Mouse (Mus musculus) testis, adult 2 months (tissue): ENCODE results near the gene Ccdc40. TPM values are rescaled to one million over a fixed set of nuclear protein-coding genes. Genes with fewer than 3 reads are reported as not detected.
A peak's percentile ranks its signal among the peaks of the same experiment; 100 is the strongest.
"Not testable (repeated sequence)": the region's sequence is repeated elsewhere in the genome, so short reads cannot be mapped to it uniquely, and the experiment has no call there.

Experiments used
- H3K27ac ChIP-seq: fragments of 200-500 bp; 2 replicates; pipeline ENCODE4 v1.5.1; 2012; ENCODE audit warnings: low read depth, low read length; ENCODE audit not compliant: control insufficient read depth, insufficient read depth
- H3K27me3 ChIP-seq: fragments of 200-500 bp; 2 replicates; pipeline ENCODE4 v1.6.1; 2012; ENCODE audit warnings: mild to moderate bottlenecking, low read length, moderate library complexity; ENCODE audit not compliant: control insufficient read depth, insufficient read depth
- H3K36me3 ChIP-seq: fragments of 200-500 bp; 2 replicates; pipeline ENCODE4 v1.6.1; 2012; ENCODE audit warnings: mild to moderate bottlenecking, low read length; ENCODE audit not compliant: control insufficient read depth, insufficient read depth
- H3K4me1 ChIP-seq: fragments of 200-500 bp; 2 replicates; pipeline ENCODE4 v1.6.1; 2012; ENCODE audit warnings: low read length; ENCODE audit not compliant: control insufficient read depth, insufficient read depth
- H3K4me3 ChIP-seq: fragments of 200-500 bp; 2 replicates; pipeline ENCODE4 v1.5.1; 2012; ENCODE audit warnings: low read depth, mild to moderate bottlenecking, low read length, moderate library complexity, mixed read lengths; ENCODE audit not compliant: control insufficient read depth
- CTCF ChIP-seq: fragments of 200-500 bp; IDR thresholded peaks from 2 replicates; pipeline ENCODE4 v1.5.1; 2012; ENCODE audit warnings: low read depth, mild to moderate bottlenecking, inconsistent platforms, low read length, moderate library complexity; ENCODE audit not compliant: control insufficient read depth, insufficient read depth, insufficient replicate concordance
- POLR2A ChIP-seq: fragments of 200-500 bp; IDR thresholded peaks from 2 replicates; pipeline ENCODE4 v1.6.1; 2012; ENCODE audit warnings: low read depth, mild to moderate bottlenecking, inconsistent platforms, low read length, moderate library complexity; ENCODE audit not compliant: control insufficient read depth
- polyA plus RNA-seq: library from polyadenylated mRNA; depleted of rRNA; stranded (reverse); fragments of >200 nt; gene quantifications from 2 replicates; pipeline ENCODE4 v1.2.3, GENCODE M21; 2012

The Ccdc40 gene
- polyA plus RNA-seq, 1 experiment: 73.2 TPM

DNA sequence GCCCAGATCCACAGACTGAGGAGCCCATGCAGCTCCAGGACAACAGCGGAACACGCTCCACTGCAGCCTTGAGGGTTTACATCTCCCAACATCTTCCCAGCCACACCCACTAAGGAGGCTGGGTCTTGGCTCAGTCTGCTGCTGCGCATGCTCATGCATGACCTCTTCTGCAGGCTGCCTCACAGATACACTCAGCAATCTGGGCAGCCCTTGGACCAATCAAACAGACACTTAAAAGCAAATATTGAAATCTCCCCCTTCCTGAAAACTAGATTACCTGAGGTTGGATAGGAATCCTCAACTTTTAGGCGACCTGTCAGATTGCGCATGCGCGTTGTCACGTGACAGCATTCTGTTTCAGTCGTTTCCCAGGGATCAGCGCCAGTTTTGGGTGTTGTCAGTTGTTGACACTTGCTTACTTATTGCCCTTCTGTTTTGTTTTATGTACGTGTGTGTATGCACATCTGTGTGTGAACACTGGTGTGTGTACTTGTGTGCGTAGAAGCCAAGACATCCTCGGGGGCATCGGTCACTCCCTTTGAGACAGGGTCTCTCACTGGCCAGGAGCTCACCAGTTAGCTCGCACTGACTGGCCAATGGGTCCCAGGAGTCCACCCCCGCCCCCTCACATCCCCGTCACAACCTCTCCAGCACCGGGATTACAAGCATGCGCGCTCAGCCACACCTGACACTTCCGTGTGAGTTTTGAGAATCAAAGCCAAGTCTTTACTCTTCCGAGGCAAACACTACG lies 30.4 kb downstream of the Ccdc40 start:
- peaks cover 16% of the 10 kb centered on the region for H3K4me1 ChIP-seq
- H3K27me3 ChIP-seq: no peaks in the 10 kb centered on the region
- TF ChIP-seq POLR2A (peak; percentile 61; the same call in 1 of the 2 replicates), CTCF (no peak)
- peak overlapping the region; percentile 88 for H3K27ac ChIP-seq
- H3K36me3 ChIP-seq: peaks cover 1% of the 10 kb centered on the region; the same call in 1 of the 2 replicates
- H3K4me3 ChIP-seq: peak overlapping the region; percentile 92

DNA sequence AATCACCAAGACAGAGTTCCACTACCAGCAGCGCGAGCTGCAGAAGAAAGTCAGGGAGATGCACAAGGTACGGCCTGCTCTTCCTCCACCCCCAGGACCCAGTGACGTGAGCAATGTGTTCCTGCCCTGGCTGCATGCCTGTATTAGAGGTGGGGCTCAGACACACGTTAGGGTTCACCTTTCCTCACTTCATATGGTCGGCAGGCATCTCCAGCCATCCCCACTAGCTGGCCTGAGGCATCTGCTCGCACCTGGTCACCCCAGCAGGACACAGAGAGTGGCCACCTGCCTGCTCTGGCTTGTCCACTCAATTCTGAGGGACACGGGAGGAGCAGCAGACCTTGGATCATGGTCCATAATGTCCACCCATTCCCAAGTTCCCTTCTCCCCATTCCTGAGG lies 31.6 kb downstream of the Ccdc40 start:
- Histone ChIP-seq H3K27me3 (no peaks in the 10 kb centered on the region), H3K36me3 (no peaks in the 10 kb centered on the region)

DNA sequence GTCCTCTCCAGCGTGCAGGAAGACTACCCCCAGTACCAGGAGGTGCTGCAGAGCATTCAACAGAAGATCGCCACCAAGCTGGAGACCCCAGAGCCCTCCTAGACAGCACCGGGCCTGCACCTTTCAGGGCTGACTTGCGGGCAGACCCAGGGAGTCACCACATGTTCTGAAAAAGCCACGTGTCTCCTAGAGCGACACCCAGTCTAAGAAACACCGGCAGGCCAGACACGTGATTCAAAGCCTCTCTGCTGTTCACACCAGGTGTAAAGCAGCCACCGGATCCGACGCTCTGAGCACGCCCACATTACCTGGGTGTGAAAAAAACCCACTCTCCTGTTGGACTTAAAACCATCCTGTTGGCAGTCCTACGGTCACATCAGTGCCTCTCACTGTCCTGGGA lies 36.0 kb downstream of the Ccdc40 start:
- peaks cover 19% of the 10 kb centered on the region for H3K4me1 ChIP-seq
- H3K27me3 ChIP-seq: no peaks in the 10 kb centered on the region
- H3K36me3 ChIP-seq: no peaks in the 10 kb centered on the region
- no peak overlapping the region for H3K4me3 ChIP-seq
- TF ChIP-seq POLR2A (no peak), CTCF (no peak)
- H3K27ac ChIP-seq: no peak overlapping the region

More for the DNA sequence above, 31.6 kb downstream of the Ccdc40 start:
- Histone ChIP-seq H3K4me3 (no peak overlapping the region), H3K4me1 (peaks cover 16% of the 10 kb centered on the region), H3K27ac (no peak overlapping the region)
- TF ChIP-seq CTCF (no peak), POLR2A (no peak)

GRCm38 (mm10) chr11:119265811-119266210 lies 37.4 kb downstream of the Ccdc40 start:
- TF ChIP-seq CTCF (no peak), POLR2A (no peak)
- no peaks in the 10 kb centered on the region for H3K36me3 ChIP-seq

DNA sequence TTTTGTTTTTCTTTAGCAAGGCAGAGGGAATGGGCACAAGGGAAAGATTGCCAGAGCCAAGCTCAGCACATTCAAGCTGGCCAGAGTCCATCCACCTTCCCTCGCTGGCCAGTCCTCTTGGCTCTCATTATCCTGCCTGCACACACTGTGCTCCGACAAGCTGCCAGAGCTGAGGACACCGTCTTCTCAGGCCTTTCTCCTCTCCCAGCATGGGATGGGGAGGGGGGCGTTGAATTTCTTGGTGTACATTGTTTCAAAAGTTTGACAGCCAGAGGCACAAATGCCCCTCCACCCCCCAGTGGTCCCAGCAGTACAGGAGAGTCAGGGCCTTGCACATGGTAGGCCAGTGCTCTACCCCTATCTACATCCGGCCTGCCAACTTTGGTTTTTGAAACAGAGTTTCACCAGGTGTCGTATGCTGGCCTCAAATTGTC lies 38.9 kb downstream of the Ccdc40 start:
- H3K4me3 ChIP-seq: peak overlapping the region; percentile 86

More at GRCm38 (mm10) chr11:119265811-119266210, 37.4 kb downstream of the Ccdc40 start:
- H3K27me3 ChIP-seq: no peaks in the 10 kb centered on the region
- no peak overlapping the region for H3K27ac ChIP-seq
- peaks cover 17% of the 10 kb centered on the region for H3K4me1 ChIP-seq
- no peak overlapping the region for H3K4me3 ChIP-seq

GRCm38 (mm10) chr11:119267768-119268556 lies 39.6 kb downstream of the Ccdc40 start, which contains the start of gene Gaa:
Gene Gaa (plus strand): TSS chr11:119267887.
- peaks cover 17% of the 10 kb centered on the region for H3K4me1 ChIP-seq
- H3K27me3 ChIP-seq: no peaks in the 10 kb centered on the region
- TF ChIP-seq POLR2A (no peak; the same call in 1 of the 2 replicates), CTCF (peak; percentile 100)
- H3K4me3 ChIP-seq: peak within 1 kb of the TSS; percentile 86
- H3K36me3 ChIP-seq: no peaks in the 10 kb centered on the region
- peak within 1 kb of the TSS; percentile 67 for H3K27ac ChIP-seq

More for the DNA sequence above, 38.9 kb downstream of the Ccdc40 start:
- H3K27ac ChIP-seq: peak overlapping the region; percentile 67
- H3K27me3 ChIP-seq: no peaks in the 10 kb centered on the region
- no peaks in the 10 kb centered on the region for H3K36me3 ChIP-seq
- 0 out of 2 replicates have a peak, but pooled peaks have one; percentile 27 for TF ChIP-seq POLR2A
- TF ChIP-seq CTCF: no peak
- H3K4me1 ChIP-seq: peaks cover 17% of the 10 kb centered on the region

DNA sequence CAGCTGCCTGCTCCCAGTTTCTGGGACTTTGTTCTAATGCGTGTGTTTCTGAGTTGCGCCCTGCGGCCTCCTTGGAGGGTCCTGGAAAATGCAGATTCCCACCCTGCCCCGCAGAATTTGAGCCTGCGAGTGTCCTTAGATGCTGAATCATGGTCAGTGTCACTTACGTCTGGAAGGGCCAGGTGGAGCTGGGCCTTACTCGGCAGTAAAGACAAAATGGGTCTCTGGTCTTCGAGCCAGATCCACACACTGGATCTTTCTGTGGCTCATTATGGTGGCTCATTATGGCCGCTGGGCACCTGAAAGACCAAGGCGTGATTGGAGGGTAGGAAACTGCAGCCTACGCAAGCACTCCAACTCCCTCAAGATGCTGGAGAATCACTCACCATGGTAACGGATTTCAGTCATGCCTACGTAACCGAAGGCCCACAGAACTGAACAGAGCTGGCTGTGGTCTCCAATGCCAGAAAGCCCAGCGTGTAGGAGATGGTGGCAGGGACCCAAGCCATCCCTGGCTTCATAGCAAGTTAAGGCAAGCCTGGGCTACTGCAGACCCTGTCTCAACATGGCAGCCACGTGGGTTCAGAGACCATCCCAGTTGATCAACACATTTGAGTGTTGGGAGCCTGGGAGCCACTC lies 40.3 kb downstream of the Ccdc40 start:
- H3K4me1 ChIP-seq: peaks cover 17% of the 10 kb centered on the region
- no peaks in the 10 kb centered on the region for H3K27me3 ChIP-seq
- H3K4me3 ChIP-seq: peak overlapping the region; percentile 86
- no peak overlapping the region for H3K27ac ChIP-seq
- no peaks in the 10 kb centered on the region for H3K36me3 ChIP-seq
- TF ChIP-seq POLR2A (no peak), CTCF (no peak)

DNA sequence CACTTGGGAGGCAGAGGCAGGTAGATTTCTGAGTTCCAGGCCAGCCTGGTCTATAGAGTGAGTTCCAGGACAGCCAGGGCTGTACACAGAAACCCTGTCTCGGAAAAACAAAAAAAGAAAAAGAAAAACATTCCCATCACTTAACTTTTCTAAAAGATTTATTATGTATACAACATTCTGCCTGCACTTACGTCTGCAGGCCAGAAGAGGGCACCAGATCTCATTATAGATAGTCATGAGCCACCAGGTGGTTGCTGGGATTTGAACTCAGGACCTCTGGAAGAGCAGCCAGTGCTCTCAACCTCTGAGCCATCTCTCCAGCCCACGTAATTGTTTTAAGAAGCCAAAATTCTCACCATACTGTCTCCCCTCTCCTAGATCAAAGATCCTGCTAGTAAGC lies 44.1 kb downstream of the Ccdc40 start:
- not testable (repeated sequence) for H3K27me3 ChIP-seq, H3K36me3 ChIP-seq, H3K27ac ChIP-seq, H3K4me3 ChIP-seq
- H3K4me1 ChIP-seq: peaks cover 11% of the 10 kb centered on the region
